Mouse (Mus musculus) stomach, postnatal 0 days (tissue): ENCODE measurements at regions not wholly inside any gene's neighbourhood (a gene's known extent, or its start where the extent isn't known, plus 50 kb on each side); places are given as distances from the start of the nearest gene placed in this dataset.
"Not testable (repeated sequence)": the region's sequence is repeated elsewhere in the genome, so short reads cannot be mapped to it uniquely, and the experiment has no call there.

Experiments
- ATAC-seq: fragments of 200-750 bp; cut with Nextera tagmentation; 2 replicates; pipeline ENCODE4 v1.8.0; 2017; ENCODE audit not compliant: low FRiP score, low TSS enrichment
- DNase-seq: peaks from one replicate; pipeline ENCODE4 v3.0.0-alpha.2; 2016; ENCODE audit warnings: low spot score
- H3K27ac ChIP-seq: fragments of 300-500 bp; sonication (generic); replicated peaks from 2 replicates; pipeline ENCODE4 v1.5.1; 2014; ENCODE audit warnings: mild to moderate bottlenecking, control low read depth
- H3K27me3 ChIP-seq: fragments of 300-500 bp; sonication (generic); 2 replicates; pipeline ENCODE4 v1.6.1; 2014; ENCODE audit warnings: low read length; ENCODE audit not compliant: control insufficient read depth, insufficient read depth
- H3K36me3 ChIP-seq: fragments of 300-500 bp; sonication (generic); 2 replicates; pipeline ENCODE4 v1.6.1; 2014; ENCODE audit warnings: low read length, mixed read lengths; ENCODE audit not compliant: control insufficient read depth, insufficient read depth
- H3K4me1 ChIP-seq: fragments of 300-500 bp; sonication (generic); replicated peaks from 2 replicates; pipeline ENCODE4 v1.6.1; 2014; ENCODE audit warnings: antibody characterized with exemption; ENCODE audit not compliant: control insufficient read depth, insufficient read depth
- H3K4me2 ChIP-seq: fragments of 300-500 bp; sonication (generic); replicated peaks from 2 replicates; pipeline ENCODE4 v1.6.1; 2014; ENCODE audit warnings: low read depth, mild to moderate bottlenecking, control low read depth, moderate library complexity
- H3K4me3 ChIP-seq: fragments of 300-500 bp; sonication (generic); 2 replicates; pipeline ENCODE4 v1.5.1; 2014; ENCODE audit warnings: low read depth, low read length, control low read depth
- H3K9ac ChIP-seq: fragments of 300-500 bp; sonication (generic); 2 replicates; pipeline ENCODE4 v1.6.1; 2014; ENCODE audit warnings: mild to moderate bottlenecking, low read length, control low read depth, mixed read lengths
- H3K9me3 ChIP-seq: fragments of 300-500 bp; sonication (generic); 2 replicates; pipeline ENCODE4 v1.6.1; 2016; ENCODE audit warnings: low read length; ENCODE audit not compliant: control insufficient read depth
- CTCF ChIP-seq: IDR thresholded peaks from 2 replicates; pipeline ENCODE4 v1.5.1; 2016; ENCODE audit warnings: antibody characterized with exemption, low read depth, mild to moderate bottlenecking, moderate library complexity
- EP300 ChIP-seq: optimal IDR thresholded peaks from 2 replicates; pipeline ENCODE3; 2016; ENCODE audit warnings: antibody characterized with exemption
- WGBS: fragments of 180-500 bp; shearing (Covaris S2); extraction: QIAGEN DNeasy Blood & Tissue Kit; methylation state at CpG from one replicate; pipeline ENCODE4 v1.1.7; 2014; 5-methylcytosine and 5-hydroxymethylcytosine counted together

DNA sequence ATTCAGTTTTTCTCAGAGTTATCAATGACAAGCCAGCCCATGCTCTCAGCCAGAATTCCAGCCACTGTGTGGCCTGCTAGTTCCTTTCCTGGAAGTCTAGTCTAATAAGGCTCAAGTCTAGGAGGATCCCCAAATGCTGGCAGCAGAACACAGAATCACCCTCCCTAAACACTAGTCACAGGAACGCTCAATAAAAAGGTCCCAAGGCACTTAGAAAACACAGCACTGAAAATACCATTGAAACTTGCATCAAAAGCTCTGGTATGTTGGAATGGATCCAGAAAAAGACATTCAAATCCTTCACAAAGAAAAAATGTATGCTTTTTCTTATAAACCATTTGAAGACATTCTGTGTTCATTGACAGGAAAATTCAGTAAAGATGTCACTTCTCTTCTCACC, 163.9 kb downstream of the Impad1 start:
- Histone ChIP-seq H3K36me3 (no peaks in the 10 kb centered on the region), H3K27ac (no peak overlapping the region), H3K4me2 (no peak overlapping the region), H3K4me3 (no peak overlapping the region), H3K27me3 (no peaks in the 10 kb centered on the region), H3K9me3 (no peaks in the 10 kb centered on the region), H3K4me1 (no peaks in the 10 kb centered on the region), H3K9ac (no peak overlapping the region)
- DNase-seq (no peak), ATAC-seq (no peak)
- TF ChIP-seq CTCF: no peak
- WGBS: 53% methylated on average over 1 of the region's 1 CpGs

GRCm38 (mm10) chr4:4623840-4624239, 169.3 kb downstream of the Impad1 start:
- H3K4me3 ChIP-seq: no peak overlapping the region
- no peaks in the 10 kb centered on the region for H3K36me3 ChIP-seq
- TF ChIP-seq CTCF (no peak), EP300 (no peak)
- WGBS: 76% methylated on average over 3 of the region's 3 CpGs
- DNase-seq: no peak
- no peaks in the 10 kb centered on the region for H3K27me3 ChIP-seq
- no peaks in the 10 kb centered on the region for H3K9me3 ChIP-seq
- no peak for ATAC-seq
- no peak overlapping the region for H3K4me2 ChIP-seq
- no peaks in the 10 kb centered on the region for H3K4me1 ChIP-seq
- H3K27ac ChIP-seq: no peak overlapping the region
- H3K9ac ChIP-seq: no peak overlapping the region

DNA sequence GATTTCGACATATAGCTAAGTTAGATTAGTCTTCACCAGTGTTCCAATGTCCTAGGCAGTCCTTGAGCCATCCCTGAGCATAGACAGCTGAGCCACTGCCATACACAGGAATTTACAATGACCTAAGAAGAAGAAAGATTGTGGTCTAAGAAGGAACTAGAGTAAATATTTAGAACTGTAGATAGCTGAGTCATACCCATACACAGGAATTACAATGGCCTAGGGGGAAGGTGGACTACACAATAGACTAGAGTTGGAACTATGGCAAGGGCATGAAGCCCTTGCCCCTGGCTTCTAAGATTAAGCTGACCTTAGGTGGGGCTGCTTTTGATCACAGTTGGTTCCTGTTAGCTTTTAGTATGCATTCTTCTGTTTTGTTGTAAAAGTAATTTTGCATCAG, 173.0 kb downstream of the Impad1 start:
- 59% methylated on average over 1 of the region's 1 CpGs for WGBS
- not testable (repeated sequence) for H3K4me2 ChIP-seq, H3K27me3 ChIP-seq, H3K4me1 ChIP-seq, H3K27ac ChIP-seq, H3K36me3 ChIP-seq, DNase-seq, H3K9ac ChIP-seq, H3K9me3 ChIP-seq, H3K4me3 ChIP-seq
- ATAC-seq: 0 out of 2 replicates have a peak, but pooled peaks have one; percentile 32

DNA sequence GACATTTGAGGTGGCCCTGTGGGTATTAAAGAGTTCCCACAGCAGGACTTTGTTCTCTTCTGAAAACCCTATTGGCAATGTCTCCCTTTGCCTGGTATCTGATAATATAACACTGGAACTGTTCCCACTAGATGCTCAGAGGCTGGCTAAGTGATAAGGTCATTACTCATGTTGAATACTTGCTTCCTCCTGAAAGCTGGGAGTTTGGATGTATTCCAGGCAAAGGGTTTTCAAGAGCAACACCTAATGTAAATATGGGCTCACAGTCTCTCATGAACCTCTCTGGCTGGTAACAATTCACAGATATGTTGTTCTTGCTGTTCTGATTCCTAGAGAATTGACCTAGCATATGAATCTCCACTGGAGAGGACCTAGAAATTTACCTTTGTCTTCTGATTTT, 178.6 kb downstream of the Impad1 start:
- H3K9me3 ChIP-seq: no peaks in the 10 kb centered on the region
- no peaks in the 10 kb centered on the region for H3K27me3 ChIP-seq
- ATAC-seq: peak; percentile 73
- H3K27ac ChIP-seq: no peak overlapping the region
- no peak overlapping the region for H3K4me2 ChIP-seq
- no peak for DNase-seq
- no peaks in the 10 kb centered on the region for H3K36me3 ChIP-seq
- H3K4me3 ChIP-seq: no peak overlapping the region
- TF ChIP-seq CTCF: no peak
- no peak for TF ChIP-seq EP300
- peaks cover 4% of the 10 kb centered on the region; the same call in 1 of the 2 replicates for H3K4me1 ChIP-seq
- no peak overlapping the region for H3K9ac ChIP-seq
